Mouse (Mus musculus): Measurements from ENCODE around the gene Fkbp7.

- TF ChIP-seq CTCF (IDR thresholded peaks at IDR 0.05; ENCODE audit: low read depth, low read length) (no peak), POLR2A (IDR thresholded peaks at IDR 0.05; ENCODE audit: borderline replicate concordance, low read depth, low read length) (no peak)
Observed at GRCm38 (mm10) chr2:76647883-76648570, 24.9 kb downstream of the Fkbp7 start, which contains the start of the genes Prkra and Pjvk.

All from bone marrow macrophage, adult 2 months (primary cell).